Comparison of ENCODE assay signal across 8 mouse cellular contexts in the genomic region with DNA sequence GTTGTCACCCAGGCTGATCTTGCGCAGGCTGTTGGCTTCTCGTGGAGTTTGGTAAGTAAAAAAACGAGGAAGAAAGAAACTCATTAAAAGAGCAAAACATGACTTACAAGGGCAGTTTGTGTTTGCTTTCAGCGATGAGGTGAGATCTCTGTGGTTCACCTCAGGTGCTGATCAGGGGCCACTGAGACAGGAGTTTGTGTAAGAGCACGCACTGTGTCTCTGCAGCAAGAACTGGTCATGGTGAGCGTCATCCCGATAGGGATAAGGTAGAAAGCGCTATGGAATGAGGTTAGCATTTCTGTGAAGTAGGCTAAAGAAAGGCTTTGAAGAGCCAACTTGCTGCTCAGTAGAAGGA. TPM values are rescaled to one million over a fixed set of nuclear protein-coding genes. Genes with fewer than 3 reads are reported as not detected.
DNase-seq lines count a peak whose midpoint lies in the region; ATAC-seq and TF ChIP-seq lines count a peak whose summit lies in the region.

No protein-coding gene starts in this region.

- no peaks in the 10 kb centered on the region for H3K27me3 ChIP-seq in heart, embryonic 15.5 days
- no peaks in the 10 kb centered on the region for H3K27me3 ChIP-seq in Patski
- no peaks in the 10 kb centered on the region for H3K27me3 ChIP-seq in hindbrain, embryonic 12.5 days

- H3K36me3 ChIP-seq in heart, embryonic 15.5 days = no peaks in the 10 kb centered on the region
- H3K36me3 ChIP-seq in hindbrain, embryonic 12.5 days = no peaks in the 10 kb centered on the region

- peak overlapping the region; percentile 92 for H3K9ac ChIP-seq in heart, embryonic 15.5 days
- H3K9ac ChIP-seq in hindbrain, embryonic 12.5 days = peak overlapping the region; percentile 81

- peak overlapping the region; percentile 94 for H3K27ac ChIP-seq in heart, embryonic 15.5 days
- H3K27ac ChIP-seq in hindbrain, embryonic 12.5 days = peak overlapping the region; percentile 82

- ATAC-seq in heart, embryonic 15.5 days (replicated peaks; ENCODE audit: insufficient number of reproducible peaks, insufficient read depth, low FRiP score, low read depth) = peak; percentile 51; the same call in 1 of the 2 replicates
- ATAC-seq in Patski = peak; percentile 69
- ATAC-seq in hindbrain, embryonic 12.5 days (ENCODE audit: low FRiP score) = peak; percentile 71
- ATAC-seq in megakaryocyte-erythroid progenitor cell, adult 5-6 weeks (replicated peaks; ENCODE audit: low FRiP score, low TSS enrichment, poor library complexity, severe bottlenecking) = peak; percentile 70

- no peak for TF ChIP-seq CTCF in Patski (IDR thresholded peaks at IDR 0.05)

- in situ Hi-C loops in Patski (cut with MboI; ENCODE audit: low pct_unique_long_range_greater_than_20kb) = loop anchor here (5.0 kb wide), 1 partner anchor 358 kb away; a partner anchor contains a TSS

- DNase-seq in heart, adult 9 months (ENCODE audit: low spot score in 2 of 2) = no peak
- DNase-seq in Patski (ENCODE audit: low read depth, low spot score) = no peak
- DNase-seq in spleen, postnatal 10 days (ENCODE audit: low spot score in 2 of 2) = no peak
- DNase-seq in urinary bladder, adult 2 months (ENCODE audit: low spot score) = no peak
- DNase-seq in frontal cortex, postnatal 10 days (ENCODE audit: low spot score in 2 of 2) = no peak

- CTCF ChIA-PET in Patski (lab: Charles Lee) = interaction anchor here (1.8 kb wide), 1 partner anchor 41 kb away, joined by 3 read pairs; no protein-coding TSS in a partner anchor

- H3K9me3 ChIP-seq in heart, embryonic 15.5 days (replicated peaks) = no peaks in the 10 kb centered on the region
- H3K9me3 ChIP-seq in hindbrain, embryonic 12.5 days (replicated peaks) = no peaks in the 10 kb centered on the region

- peak overlapping the region; percentile 69 for H3K4me2 ChIP-seq in heart, embryonic 15.5 days
- H3K4me2 ChIP-seq in hindbrain, embryonic 12.5 days (replicated peaks) = peak overlapping the region; percentile 73

- H3K4me3 ChIP-seq in heart, embryonic 15.5 days = peak overlapping the region; percentile 92
- H3K4me3 ChIP-seq in hindbrain, embryonic 12.5 days = peak overlapping the region; percentile 78

- WGBS in heart, embryonic 15.5 days = 1% methylated on average over 8 of the region's 8 CpGs
- WGBS in hindbrain, embryonic 12.5 days = 2% methylated on average over 8 of the region's 8 CpGs

- peaks cover 12% of the 10 kb centered on the region for H3K4me1 ChIP-seq in heart, embryonic 15.5 days (replicated peaks)
- peaks cover 13% of the 10 kb centered on the region for H3K4me1 ChIP-seq in hindbrain, embryonic 12.5 days

- POLR2A ChIA-PET in Patski (lab: Charles Lee) = interaction anchor here (0.7 kb wide), 1 partner anchor 356 kb away, joined by 5 read pairs; a partner anchor contains a TSS

RNA-seq across cellular contexts. Expression of a gene that starts 0.4 kb away (rescaled TPM):
- 36.3 TPM in 2 replicates for polyA plus RNA-seq in heart, embryonic 15.5 days (2015; fragmentation: Nextera tagmentation; extraction: Ambion mirVana)
- polyA plus RNA-seq in Patski (2021) = 17.7 TPM
- 19.8 and 22.1 TPM in 2 replicates for polyA plus RNA-seq in hindbrain, embryonic 12.5 days (2016; fragmentation: Nextera tagmentation; extraction: Ambion mirVana)
- total RNA-seq in megakaryocyte-erythroid progenitor cell, adult 5-6 weeks (2014; fragmentation: Nextera tagmentation) = 23.4 and 38.5 TPM in 2 replicates
- total RNA-seq in megakaryocyte-erythroid progenitor cell, adult 5-6 weeks (2017) = 24.3 and 33.2 TPM in 2 replicates
- 6.4 and 8.2 TPM in 2 replicates for polyA plus RNA-seq in urinary bladder, adult 2 months (2012; rRNA removed)
